In genomic region chr2:155540822-155541458, GRCm38 (mm10) we compare ENCODE assay signal across 9 mouse cellular contexts. TPM values are rescaled to one million over a fixed set of nuclear protein-coding genes. Genes with fewer than 3 reads are reported as not detected.
DNase-seq lines count a peak whose midpoint lies in the region; ATAC-seq and TF ChIP-seq lines count a peak whose summit lies in the region.
"Had no signal": no experiment of that assay in that cellular context is flagged by ENCODE, and none has a peak within 500 bp of the region (broad histone marks: within the 10 kb centered on the region; RNA-seq: fewer than 3 reads in every experiment).

No protein-coding gene starts in this region.

- no peak overlapping the region for H3K9ac ChIP-seq in stomach, postnatal 0 days (ENCODE audit: low read length)
- H3K9ac ChIP-seq: limb, embryonic 13.5 days had no signal

- 46% methylated on average over 6 of the region's 6 CpGs for WGBS in stomach, postnatal 0 days

- no peak for ATAC-seq in stomach, postnatal 0 days (ENCODE audit: low FRiP score, low TSS enrichment)

- no peaks in the 10 kb centered on the region for H3K4me1 ChIP-seq in stomach, postnatal 0 days (replicated peaks; ENCODE audit: control insufficient read depth, insufficient read depth)
- H3K4me1 ChIP-seq: limb, embryonic 13.5 days had no signal

- H3K27ac ChIP-seq in stomach, postnatal 0 days (replicated peaks), result no peak overlapping the region
- H3K27ac ChIP-seq: limb, embryonic 13.5 days had no signal

- no peaks in the 10 kb centered on the region for H3K27me3 ChIP-seq in stomach, postnatal 0 days (ENCODE audit: control insufficient read depth, insufficient read depth, low read length)
- H3K27me3 ChIP-seq: limb, embryonic 13.5 days had no signal

- TF ChIP-seq EP300 in stomach, postnatal 0 days (optimal IDR thresholded peaks at IDR 0.05), result no peak

- no peaks in the 10 kb centered on the region for H3K36me3 ChIP-seq in stomach, postnatal 0 days (ENCODE audit: control insufficient read depth, insufficient read depth, low read length)
- H3K36me3 ChIP-seq: limb, embryonic 13.5 days had no signal

- H3K4me2 ChIP-seq in stomach, postnatal 0 days (replicated peaks; ENCODE audit: low read depth), result no peak overlapping the region
- H3K4me2 ChIP-seq: limb, embryonic 13.5 days had no signal

- no peak for TF ChIP-seq CTCF in stomach, postnatal 0 days (IDR thresholded peaks at IDR 0.05; ENCODE audit: low read depth)

- H3K4me3 ChIP-seq in stomach, postnatal 0 days (ENCODE audit: low read depth, low read length), result no peak overlapping the region
- H3K4me3 ChIP-seq: limb, embryonic 13.5 days had no signal

- intact Hi-C loops in heart, postnatal 14 days (cut with DNase I), result no loop called here

- H3K9me3 ChIP-seq in stomach, postnatal 0 days (ENCODE audit: control insufficient read depth, low read length), result no peaks in the 10 kb centered on the region
- H3K9me3 ChIP-seq: limb, embryonic 13.5 days had no signal

- peak; percentile 84 to 92 for DNase-seq in adrenal gland, adult (ENCODE audit: inconsistent age in 2 of 2, low spot score in 1 of 2)
- no peak for DNase-seq in adrenal gland, postnatal 4 days (ENCODE audit: low spot score in 2 of 2)
- DNase-seq in 416B (ENCODE audit: low read depth), result peak; percentile 70
- DNase-seq in cerebellum, postnatal 36 days, result peak; percentile 41 to 52
- DNase-seq in heart, postnatal 14 days, result peak; percentile 26 to 66
- DNase-seq in thymus, adult 18-20 months, result no peak
- DNase-seq in spleen, postnatal 10 days (ENCODE audit: low spot score in 2 of 2), result no peak
- DNase-seq in stomach, postnatal 0 days (ENCODE audit: low spot score), result no peak

RNA-seq across cellular contexts. Expression of gene Ggt7, which starts 22.9 kb away (rescaled TPM):
- total RNA-seq in adrenal gland, postnatal 4 days (2021), result 1 to 10 TPM; 7.5 to 8.2 TPM
- total RNA-seq in heart, postnatal 14 days (2021), result under 1 TPM; 0.74 to 0.78 TPM
- polyA plus RNA-seq in stomach, postnatal 0 days (2015; fragmentation: Nextera tagmentation; extraction: Ambion mirVana), result 2.6 and 2.9 TPM in 2 replicates

RNA-seq across cellular contexts. Expression of gene Acss2, which starts 23.2 kb away (rescaled TPM):
- 10 to 100 TPM; 20.5 to 26.1 TPM for total RNA-seq in adrenal gland, postnatal 4 days (2021)
- total RNA-seq in heart, postnatal 14 days (2021), result 10 to 100 TPM; 34.1 to 34.2 TPM
- 10.3 and 13.6 TPM in 2 replicates for polyA plus RNA-seq in stomach, postnatal 0 days (2015; fragmentation: Nextera tagmentation; extraction: Ambion mirVana)

RNA-seq across cellular contexts. Expression of gene Gss, which starts 51.7 kb away (rescaled TPM):
- 10 to 100 TPM; 38.7 to 39.6 TPM for total RNA-seq in adrenal gland, postnatal 4 days (2021)
- total RNA-seq in heart, postnatal 14 days (2021), result 10 to 100 TPM; 14.5 to 15.9 TPM
- polyA plus RNA-seq in stomach, postnatal 0 days (2015; fragmentation: Nextera tagmentation; extraction: Ambion mirVana), result 47.9 and 54.2 TPM in 2 replicates

Comparison
In these comparisons a context has a peak if more than half of its experiments do, and no peak if none do; other contexts are left out.
1. DNase-seq: peak in adrenal gland, adult (2 of 2), 416B (single experiment), cerebellum, postnatal 36 days (2 of 2) and heart, postnatal 14 days (2 of 2); none in adrenal gland, postnatal 4 days (0 of 2), thymus, adult 18-20 months (0 of 2), spleen, postnatal 10 days (0 of 2) and stomach, postnatal 0 days (single experiment).
2. RNA of gene Ggt7, which starts 22.9 kb away (total RNA-seq): 7.5 to 8.2 TPM in adrenal gland, postnatal 4 days; 0.74 to 0.78 TPM in heart, postnatal 14 days; every median in the first group is over 4 times any median in the second.